Mouse (Mus musculus): Measurements from ENCODE around the gene Ildr2.

GRCm38 (mm10) chr1:166266918-166267317 lies 13.0 kb downstream of the Ildr2 start:
- no peak for TF ChIP-seq POLR2A (IDR thresholded peaks at IDR 0.05; ENCODE audit: low read depth, low read length)
- no peak for TF ChIP-seq CTCF (IDR thresholded peaks at IDR 0.05; ENCODE audit: extremely low read depth, insufficient read length, insufficient replicate concordance, low read depth, low read length)
